Mouse (Mus musculus) cerebellum, adult 9-11 months (tissue): ENCODE measurements around the gene Gm12394.
"Not testable (repeated sequence)": the region's sequence is repeated elsewhere in the genome, so short reads cannot be mapped to it uniquely, and the experiment has no call there.

Experiments used
- DNase-seq: peaks from one replicate; pipeline ENCODE4 v3.0.0; 2022

The Gm12394 gene

DNA sequence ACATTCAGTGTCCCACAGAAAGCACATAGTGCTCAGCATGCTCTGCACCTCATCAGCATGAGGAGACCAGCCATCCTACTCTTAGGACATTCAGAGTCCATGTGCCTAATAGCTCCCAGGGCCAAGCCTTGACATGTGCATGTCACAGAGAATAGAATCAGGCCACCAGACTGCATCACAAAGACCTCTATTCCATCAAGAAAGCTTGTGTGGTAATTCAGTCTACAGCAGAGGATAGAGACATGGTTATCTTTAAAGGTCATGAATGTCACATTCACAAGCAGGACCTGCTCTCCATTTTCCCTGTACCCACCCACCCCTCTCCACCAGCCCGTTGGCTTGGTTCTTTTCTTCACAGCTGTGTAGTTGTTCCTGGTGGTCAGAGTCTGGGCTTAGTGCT lies 2.8 kb downstream of the Gm12394 start, which contains the start of gene Fam205a1:
Gene Fam205a1 (minus strand): TSS at position 101 of the 400 bp plus-strand sequence.
- DNase-seq: not testable (repeated sequence)

DNA sequence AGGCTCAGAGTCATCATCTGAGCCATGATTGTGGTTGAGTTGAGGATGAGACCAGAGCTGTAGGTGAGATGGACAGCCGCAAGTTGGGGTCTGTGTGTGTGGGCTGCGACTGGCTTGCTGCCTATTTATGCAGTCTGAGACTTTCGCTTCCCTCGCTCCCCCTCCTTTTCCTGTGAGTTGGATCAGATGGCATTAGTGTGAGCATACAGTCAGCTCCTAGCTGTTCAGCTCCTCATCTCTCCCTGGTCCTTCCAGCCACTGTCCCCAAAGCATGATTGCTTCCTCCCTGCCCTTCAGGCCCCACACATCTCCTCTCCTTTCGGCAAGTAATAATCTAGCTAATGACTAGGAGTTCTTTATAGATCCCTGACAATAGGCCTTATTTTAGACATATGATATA lies 82.7 kb downstream of the Gm12394 start, which contains the start of gene Ccl21a:
Gene Ccl21a (minus strand): TSS at position 101 of the 400 bp plus-strand sequence.
- not testable (repeated sequence) for DNase-seq

DNA sequence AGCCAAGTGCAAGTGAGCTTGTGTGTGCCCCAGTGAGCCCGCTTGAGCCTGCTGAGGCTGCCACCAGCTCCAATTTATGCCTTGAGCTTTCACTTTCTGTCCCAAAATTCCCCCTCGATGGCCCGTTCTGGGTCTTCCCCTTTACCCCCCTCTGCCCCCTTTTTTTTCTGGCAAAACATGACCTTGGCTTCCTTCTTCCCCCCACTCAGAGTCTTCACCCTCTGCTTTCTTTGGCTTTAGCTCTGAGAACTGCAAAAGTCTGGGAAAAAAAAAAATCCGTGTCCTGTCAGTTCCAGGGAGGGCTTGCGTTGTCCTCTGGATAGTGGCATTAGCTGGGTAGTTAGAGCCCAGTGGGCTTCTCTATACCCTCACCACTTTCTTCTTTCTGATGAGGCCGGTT lies 100.1 kb downstream of the Gm12394 start, which contains the start of gene Ccl19:
Gene Ccl19 (minus strand): TSS at position 101 of the 400 bp plus-strand sequence.
- not testable (repeated sequence) for DNase-seq

DNA sequence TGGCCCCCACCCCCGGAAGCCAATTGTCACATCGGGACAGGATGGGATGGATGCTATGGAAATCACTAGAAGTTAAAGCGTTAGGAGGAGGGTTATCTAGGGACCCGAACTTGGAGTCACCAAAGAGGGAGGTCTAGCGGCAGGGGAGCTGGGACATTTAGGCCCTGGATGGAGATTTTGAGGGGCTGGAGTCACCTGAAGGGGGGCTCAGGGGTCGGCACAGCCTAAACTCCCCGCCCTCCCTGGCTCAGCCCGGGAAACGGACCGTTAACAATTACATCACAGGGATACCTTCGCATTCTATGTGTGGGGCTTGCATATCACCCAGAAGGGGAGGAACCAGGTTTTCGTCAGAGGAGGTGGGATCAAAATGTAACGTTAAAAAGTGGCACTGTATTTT lies 121.3 kb downstream of the Gm12394 start, which contains the start of gene 4930578G10Rik:
Gene 4930578G10Rik (plus strand): TSS at position 301 of the 400 bp plus-strand sequence.
- DNase-seq: not testable (repeated sequence)
